Mouse (Mus musculus): Measurements from ENCODE around the gene Srd5a1.
"Not testable (repeated sequence)": the region's sequence is repeated elsewhere in the genome, so short reads cannot be mapped to it uniquely, and the experiment has no call there.

Srd5a1 gene

DNA sequence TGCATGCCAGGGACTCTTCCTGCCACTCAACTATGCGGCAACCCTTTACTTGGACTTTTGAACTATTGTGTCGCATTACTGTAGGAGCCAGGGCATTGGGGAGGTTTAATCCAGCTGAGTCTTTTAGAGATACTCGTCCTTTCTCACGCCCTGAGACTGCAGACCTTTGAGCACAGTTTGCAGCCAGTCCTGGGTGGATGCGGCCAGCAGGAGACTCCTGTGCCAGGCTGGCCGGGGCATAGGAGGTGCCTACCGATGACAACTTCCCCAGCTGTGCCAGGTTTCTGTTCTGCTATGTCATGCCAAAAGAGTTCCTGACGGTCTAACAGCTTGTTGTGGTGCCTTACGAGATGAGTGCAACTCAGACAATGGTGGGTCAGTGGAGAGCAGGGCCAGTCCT lies 42.0 kb downstream of the Srd5a1 start:
- DNase-seq: peak; percentile 32

DNA sequence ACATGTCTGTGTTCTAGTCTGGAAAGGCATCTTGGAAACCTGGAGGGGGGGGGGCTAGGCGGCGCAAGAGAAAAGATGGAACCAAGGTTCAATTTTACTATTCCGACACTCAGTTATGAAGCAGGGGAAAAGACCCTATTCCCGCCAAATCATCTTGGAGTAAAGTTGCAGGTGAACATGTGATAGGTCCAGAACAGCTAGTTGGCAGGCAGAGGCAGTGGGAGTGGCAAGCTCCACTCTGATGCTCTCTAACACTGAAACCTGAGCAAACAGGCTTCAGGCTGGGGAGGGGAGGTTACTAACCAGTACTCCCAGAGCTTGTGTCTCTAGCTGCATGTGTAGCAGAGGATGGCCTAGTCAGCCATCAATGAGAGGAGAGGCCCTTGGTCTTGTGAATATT lies 45.8 kb downstream of the Srd5a1 start:
- not testable (repeated sequence) for DNase-seq

DNA sequence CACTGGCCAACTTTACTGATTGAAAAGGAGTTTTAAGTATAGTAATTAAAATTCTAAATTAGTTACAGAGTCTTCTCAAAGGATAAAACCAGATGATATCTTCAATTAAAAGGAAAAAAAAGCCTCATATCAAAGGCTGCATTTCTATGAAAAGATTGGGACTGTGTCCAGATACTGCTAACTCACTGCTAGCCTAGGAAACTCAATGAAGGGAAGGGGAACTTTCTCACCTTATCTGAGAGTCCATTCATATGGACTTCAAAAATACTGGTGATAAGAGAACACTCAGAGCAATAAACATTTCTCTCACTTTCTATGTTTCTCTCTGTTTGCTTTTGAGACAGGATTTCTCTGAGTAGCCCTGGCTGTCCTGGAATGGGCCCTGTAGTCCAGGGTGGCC lies 46.7 kb downstream of the Srd5a1 start:
- DNase-seq: no peak

DNA sequence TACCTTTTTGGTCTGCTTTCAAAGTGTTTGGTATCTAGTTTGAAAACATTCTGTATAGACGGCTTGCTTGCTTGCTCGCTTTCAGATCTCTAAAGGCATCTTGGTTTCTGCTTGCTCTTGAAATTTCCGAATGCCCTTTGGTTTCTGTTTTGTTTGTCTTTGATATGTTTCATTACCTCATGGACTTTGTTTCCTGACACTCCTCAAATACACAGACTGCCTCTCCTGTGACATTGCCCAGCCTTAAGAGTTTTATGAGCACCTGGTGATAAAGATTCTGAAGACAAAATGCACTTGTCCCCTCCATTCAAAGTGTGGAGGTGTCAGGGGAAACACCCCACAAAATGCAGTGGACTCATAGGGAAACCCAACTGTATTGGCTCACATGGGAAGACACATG lies 47.3 kb downstream of the Srd5a1 start:
- DNase-seq: no peak

DNA sequence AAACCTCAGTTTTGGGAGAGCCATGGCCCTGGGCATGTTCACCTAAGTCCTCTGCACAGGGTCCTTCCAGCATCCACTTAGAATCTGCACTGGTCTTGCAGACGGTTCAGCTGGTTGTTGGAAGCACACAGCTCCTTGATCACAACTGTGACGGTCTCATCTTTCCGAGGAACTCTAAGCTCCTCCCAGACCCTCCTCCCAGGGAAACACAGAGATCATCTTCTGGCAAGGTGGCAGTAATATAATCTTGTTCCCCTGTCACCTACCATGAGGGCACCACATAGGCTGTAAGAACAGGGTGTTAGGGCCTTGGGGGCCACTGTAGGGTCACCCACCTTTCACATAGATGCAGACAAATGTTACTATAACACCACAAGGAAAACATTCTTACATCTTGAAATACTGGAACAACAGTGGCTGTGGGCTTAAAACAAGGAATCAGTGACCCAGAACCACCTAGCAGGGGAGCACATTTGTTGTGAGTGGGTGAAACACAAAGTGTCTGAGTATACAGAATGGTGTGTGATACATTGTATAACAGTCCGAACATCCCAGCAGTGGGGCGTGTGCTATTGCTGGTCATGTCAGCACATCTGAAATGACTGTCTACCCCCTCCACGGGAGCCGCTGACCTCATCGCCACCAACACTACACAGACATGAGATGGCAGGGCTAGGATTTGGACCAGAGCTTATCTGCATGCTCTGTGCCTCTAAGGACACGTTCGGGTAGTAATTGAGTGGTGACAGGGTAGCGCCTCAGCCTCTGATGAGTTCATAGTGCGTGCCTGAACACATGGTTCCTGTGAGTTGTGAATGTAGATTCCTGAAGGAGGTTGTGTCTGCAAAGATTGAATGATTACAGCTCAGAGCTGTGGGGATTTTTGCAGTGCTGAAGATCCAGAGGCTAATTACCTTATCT lies 48.3 kb downstream of the Srd5a1 start:
- DNase-seq: no peak

DNA sequence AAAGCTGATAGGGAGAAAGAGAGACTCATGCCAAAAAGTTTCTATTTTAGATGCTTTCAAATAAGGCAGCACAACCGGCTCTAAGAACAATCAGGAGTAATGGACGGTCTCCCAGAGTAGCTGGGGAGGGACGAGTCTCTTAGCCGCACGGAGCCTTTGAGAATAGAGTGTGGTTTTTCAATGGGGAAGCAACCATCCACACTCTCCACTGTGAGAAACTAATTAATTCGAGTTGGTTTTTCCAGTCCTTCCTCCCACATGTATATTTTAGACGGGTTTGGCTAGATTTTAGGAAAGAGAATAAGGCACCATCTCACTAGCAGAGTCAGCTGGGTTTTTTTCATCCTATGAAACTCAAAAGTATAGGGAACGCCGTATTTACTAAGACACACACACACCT lies 49.2 kb downstream of the Srd5a1 start:
- no peak for DNase-seq

DNA sequence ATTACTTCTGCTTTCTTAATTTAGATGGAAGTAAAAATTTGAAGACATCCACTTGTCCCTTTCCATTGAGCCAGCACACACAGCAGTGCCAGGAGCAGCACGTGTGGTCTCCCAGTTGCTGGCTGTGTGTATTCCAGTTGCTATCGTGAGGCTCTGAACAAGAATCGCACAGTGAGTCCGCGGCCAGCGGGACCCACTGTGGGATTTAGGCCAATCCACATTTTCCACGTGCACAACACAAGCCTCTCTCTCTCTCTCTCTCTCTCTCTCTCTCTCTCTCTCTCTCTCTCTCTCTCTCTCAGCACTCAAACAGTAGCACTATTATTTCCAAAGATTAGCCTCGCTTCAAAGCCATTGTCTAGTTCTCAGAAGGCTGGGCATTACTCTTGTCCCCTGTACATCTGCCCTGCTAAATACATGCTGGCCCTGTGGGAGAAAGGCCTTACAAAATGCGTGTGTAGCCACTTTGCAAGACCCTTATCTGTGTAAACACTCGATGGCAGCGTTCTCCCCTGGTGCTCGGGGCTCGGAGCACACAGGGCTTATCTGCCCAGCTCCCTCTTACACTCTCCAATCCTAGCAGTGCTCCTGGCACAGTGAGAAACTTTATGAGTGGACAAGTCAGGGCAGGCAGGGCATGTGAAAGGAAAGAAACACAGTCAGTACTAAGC lies 51.8 kb downstream of the Srd5a1 start:
- no peak for DNase-seq

DNA sequence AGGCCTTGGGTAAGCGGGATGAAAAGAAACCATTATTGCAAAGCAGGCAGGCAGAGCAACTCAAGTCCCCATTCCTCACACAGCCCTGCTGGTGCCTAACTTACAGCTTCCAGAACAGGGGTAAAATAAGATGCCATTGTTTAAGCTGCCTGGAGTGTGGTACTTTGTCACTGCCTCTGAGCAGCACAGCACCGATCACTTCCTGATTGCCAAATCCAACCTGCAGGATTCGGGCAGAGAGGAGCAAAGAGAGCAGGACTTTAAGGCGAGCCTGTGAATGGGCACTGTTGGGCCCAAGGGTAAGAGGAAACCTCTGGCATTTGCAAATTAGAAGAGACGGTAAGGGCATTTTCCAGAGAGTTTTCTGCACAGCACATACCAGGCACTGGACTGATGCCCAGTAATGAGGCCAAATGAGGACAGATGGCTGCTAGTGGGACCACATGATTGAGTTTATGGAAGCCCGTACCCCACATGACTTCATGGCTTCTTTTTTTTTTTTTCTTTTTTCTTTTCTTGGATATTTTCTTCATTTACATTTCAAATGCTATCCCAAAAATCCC lies 53.1 kb downstream of the Srd5a1 start:
- DNase-seq: no peak

DNA sequence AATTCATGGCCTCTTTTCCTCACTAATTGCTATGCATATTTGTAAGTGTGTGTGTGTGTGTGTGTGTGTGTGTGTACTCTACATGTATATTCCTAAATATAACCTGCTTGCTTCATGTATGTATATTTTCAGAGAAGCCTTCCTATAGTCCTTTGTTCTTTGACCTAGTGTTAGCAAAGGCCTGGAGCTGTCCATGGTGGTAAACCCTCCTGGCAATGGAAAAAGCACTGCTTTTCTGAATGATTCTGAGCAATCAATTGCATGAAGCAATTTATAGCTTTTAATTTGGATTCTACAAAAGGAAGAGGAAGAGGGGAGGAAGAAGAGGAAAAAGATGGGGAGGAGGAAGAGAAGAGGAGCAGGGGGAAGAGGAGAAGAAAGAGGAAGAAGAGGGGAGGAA lies 54.5 kb downstream of the Srd5a1 start:
- no peak for DNase-seq

DNA sequence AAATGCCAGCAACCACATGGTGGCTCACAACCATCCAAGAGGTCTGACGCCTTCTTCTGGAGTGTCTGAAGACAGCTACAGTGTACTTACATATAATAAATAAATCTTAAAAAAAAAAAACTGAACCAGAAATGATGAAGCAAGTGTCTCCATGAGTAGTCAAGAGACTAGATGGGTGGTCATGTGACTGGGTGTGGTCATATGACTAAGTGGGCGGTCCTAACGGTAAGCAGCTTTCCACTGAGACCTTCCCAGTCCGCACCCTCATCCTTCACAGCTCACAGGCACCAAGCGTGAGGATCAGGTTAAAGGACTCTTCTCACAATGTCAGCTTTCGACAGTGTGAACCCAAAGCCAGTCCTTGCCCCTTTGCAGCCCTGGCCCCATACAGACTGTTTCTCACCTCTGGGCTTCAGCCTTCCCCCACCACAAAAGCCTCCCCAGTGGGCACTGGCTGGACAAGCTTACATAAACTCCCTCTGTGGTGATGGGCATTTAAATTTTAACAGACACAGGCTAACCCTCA lies 55.2 kb downstream of the Srd5a1 start:
- DNase-seq: no peak

DNA sequence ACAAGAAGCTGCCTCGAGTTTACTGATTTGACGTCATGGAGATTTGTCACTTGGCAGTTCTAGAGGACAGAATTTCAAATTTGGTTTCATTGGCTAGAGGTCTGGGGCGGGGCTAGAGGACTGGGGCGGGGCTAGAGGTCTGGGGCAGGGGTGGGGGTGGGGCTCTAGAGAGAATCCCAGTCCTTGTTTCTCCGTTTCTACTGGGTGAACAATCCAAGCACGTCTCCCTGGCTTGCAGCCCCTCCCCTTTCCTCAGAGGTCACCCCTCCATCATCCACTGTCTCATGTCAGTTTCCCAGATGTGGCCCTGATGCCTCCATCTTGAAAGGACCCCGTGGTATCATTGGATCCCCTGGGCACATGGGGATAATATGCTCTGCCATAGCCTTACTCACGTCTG lies 56.2 kb downstream of the Srd5a1 start:
- DNase-seq: no peak

DNA sequence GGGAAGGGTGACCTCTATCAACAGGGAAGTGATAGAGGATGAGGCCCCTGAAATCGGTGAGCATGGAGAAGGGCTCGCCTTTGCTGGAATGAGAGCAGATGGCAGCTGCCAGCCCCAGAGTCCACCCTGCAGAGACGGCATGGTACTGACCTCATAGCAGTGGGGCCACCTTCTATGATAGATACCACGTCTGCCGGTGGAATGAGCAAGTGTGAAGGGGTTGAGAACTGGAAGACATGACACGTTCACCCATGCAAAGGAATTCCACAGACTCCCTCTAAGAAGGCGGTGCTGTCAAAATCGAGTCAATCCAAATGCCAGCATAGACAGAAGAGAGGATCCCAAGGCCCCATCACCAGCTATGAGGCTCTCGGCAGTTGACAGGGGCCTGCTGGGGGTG lies 57.0 kb downstream of the Srd5a1 start:
- DNase-seq: no peak

DNA sequence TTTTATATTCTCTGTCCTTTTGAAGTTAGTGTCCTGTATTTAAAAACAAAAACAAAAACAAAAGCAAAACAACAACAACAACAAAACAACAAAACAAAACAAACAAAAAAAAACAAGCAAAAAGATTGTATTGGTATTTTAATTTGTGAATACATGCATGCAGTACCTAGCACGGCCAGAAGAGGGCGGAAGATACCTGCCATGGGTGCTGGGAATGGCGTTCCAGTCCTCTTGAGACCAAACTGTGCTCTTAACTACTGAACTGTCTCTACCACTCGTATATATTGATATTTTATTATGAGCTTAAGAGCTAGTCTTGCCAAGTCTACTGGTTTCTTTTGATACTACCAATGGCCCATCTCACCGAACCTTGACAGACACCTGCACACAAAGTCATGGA lies 58.2 kb downstream of the Srd5a1 start:
- DNase-seq: peak; percentile 63

DNA sequence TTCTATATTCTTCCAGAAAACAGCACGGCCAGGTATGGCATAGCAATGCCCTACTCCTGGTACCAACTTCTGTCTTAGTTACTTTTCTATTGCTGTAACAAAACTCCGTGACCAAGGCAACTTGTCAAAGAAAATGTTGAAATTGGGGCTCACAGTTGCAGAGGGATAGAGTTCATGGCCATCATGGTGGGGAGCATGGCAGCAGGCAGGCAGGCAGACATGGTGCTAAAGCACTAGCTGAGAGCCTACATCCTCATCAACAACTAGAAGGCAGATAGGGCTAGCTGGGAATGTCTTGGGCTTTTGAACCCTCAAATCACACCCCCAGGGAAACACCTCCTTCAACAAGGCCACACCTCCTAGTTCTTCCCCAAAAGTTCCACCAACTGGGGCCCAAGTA lies 60.4 kb downstream of the Srd5a1 start:
- no peak for DNase-seq

DNA sequence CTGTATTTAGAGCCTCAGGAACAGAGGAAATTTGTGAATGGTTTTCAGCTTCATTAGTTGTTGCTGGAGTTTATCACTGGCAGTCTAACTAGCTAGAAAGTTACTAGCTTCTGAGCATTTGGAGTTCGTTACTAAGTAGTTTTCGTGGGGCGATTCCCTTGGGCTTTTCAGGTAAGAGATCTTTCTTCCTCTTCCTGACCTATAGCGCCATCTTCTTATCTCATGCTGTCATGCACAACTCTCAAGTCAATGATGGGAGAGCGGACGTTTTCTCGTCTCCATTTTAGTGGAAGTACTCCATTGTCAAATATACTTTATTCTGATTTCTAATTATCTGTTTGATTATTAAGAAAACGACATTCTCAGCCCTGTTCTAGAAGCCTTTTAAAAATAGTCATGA lies 61.3 kb downstream of the Srd5a1 start:
- DNase-seq: no peak

DNA sequence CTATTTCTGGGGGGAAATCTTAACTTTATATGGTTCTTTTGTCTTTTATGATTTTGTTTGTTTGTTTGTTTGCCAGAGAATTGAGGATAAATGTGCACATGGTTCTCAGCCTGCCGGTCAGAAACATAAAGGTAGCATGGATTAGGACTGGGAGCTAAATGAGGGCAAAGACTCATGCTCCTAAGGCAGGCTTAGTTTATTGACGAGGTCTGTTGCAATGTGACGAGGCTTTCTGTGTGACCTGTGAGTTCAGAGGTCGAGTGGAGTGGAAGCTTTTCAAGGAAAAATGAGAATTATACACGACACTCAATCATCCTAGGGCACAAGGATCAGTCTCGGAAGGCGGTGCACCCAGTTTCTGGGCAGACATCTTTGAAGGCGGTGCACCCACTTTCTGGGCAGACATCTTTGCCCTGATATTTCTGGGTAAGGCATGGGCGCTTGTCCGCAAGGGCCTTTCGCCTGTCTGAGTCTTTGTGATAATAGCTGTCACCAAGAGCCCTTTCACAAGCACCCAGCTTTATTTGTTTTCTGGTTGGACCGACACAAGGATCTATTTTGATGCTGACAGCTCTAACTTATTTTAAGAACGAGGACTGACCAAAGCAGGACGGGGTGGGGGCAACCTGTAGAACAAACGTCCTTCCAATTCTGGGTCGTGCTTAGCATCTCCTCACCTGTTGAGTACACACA lies 63.6 kb downstream of the Srd5a1 start:
- no peak for DNase-seq

DNA sequence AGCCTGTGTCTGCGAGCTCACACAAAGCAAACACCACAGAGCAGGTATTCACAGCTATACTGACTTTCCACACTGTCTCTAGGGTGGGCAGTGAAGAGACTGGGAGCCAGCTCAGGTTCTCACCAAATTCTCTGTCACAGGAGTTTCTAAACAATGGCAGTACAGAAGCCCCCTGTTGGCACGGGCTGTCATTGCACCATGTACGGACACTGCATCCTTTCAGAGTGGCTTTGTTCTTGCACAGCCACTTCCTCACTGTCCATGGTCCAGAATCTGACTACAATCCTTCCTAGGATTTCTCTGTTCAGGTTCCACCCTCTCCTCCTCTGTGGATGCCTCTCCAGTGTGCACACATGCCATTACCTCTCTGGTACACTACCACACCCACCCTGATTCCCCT lies 66.2 kb downstream of the Srd5a1 start:
- peak; percentile 74 for DNase-seq

DNA sequence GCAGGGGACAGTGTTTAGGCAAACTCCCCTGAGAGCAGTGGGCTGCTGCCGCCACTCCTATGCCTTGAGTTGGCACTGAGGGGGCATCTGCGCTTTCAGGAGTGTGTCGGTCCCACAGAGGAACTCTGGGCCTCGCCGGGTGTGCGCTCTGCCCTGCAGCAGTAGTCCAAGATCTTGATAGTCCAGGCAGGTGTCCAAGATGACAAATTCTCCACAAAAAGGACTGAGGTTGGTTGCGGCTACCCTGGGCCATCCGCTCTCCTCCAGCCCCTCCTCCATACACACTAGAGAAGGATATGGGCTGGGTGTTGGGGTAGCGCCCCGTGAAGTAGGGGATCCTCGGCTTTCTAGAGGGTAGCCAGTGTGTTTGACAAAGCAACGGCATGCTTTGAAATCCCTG lies 67.6 kb downstream of the Srd5a1 start:
- DNase-seq: no peak

DNA sequence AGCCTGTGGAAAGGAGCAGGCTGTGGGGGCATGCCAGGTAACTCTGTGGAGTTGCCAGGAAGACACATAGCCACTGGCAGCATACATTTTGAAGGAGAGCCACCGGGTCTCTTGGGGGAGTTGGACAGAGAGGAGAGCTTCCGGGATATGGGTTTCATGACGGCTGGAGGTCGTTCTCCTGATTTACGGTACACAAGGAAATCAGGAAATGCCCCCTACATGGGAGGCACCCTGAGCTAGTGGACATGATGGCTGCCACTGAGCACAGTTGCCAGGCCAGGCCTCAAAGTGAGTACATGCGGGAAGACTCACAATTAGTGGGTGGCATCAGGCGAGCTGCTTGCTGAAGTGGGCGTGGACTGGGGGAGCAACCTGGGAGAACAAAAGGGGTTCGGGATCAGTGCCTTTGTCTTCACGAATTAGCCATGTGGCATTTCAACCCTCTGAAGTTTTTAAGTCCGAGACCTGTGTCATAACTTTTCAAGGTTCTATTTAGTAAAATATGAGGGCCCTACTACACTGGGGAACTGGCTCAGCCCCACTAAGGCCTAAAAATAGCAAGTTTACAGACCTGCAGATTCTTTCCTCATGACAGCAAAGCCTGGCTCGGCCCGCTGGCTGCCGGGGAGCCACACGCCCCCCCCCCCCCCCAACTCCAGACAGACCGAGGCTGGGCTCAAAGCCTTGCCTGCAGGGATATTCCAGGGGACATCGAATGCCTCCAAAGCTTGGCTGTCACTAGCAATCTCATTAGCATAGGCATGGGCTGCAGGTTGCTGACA lies 68.5 kb downstream of the Srd5a1 start:
- no peak for DNase-seq

DNA sequence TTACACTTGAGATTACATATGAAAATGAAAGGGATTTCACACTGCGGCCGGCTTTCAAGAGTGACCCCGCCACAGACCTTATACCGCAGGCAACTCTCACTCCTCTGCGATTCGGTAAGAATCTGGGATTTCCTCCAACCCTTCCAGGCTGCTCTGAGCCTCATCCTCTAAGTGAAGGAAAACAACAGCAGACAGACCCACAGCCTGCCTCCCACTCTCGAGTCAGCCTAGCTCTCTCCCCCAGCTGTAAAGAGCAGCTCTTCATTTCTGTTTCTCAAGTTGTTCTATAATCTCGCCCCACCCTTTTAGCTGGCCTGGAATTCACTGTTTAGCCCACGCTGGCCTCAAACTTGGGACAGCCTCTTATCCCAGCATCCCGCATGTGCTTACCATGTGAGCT lies 69.5 kb downstream of the Srd5a1 start:
- peak; percentile 39 for DNase-seq

DNA sequence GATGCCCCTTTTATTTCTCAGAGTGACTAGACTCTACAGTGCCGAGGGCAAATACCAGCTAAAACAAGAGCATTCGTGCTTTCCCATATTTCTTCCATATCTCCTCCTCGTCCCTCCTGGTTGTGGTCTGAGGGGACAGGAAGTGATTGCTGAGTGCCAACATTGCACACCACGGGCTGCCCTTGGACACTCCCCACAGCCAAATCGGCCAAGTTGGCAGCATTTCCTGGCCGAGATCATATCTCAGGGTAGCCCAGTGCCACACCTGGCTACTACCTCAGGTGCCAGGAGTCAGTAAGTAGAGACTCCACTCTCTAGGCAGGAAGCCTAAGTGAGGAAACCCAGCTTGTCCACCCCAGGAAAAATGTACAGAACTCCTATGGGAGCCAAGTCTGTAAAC lies 70.0 kb downstream of the Srd5a1 start:
- DNase-seq: no peak

DNA sequence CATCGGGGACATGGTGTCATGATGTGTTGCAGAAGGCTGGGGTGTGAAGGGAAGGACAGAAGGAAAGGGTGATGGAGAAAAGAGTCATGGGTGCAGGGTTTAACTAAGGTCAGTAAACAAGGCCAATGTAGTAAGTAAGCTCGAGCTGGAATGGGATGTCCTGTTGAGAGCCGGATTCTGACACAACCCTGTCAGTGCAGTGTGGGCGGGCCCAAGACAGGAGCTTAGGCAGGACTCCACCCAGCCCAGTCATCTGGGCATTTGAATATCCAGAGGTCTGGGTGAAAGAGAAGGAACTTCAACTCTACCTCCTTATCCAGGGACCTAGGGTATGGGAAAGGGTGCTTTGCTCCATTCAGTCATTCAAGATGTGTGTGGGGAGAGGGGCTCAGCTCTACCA lies 72.9 kb downstream of the Srd5a1 start:
- DNase-seq: peak; percentile 32

Data from kidney, postnatal 10 days (tissue).